Mouse (Mus musculus) layer of hippocampus, adult 8-10 months (tissue): ENCODE data around the gene Map4k2. TPM values are rescaled to one million over a fixed set of nuclear protein-coding genes. Genes with fewer than 3 reads are reported as not detected.
A peak's percentile ranks its signal among the peaks of the same experiment; 100 is the strongest.
"Not testable (repeated sequence)": the region's sequence is repeated elsewhere in the genome, so short reads cannot be mapped to it uniquely, and the experiment has no call there.

ENCODE experiments used
- DNase-seq, 2 experiments: peaks; one replicate each; pipeline ENCODE4 v3.0.0; 2022; ENCODE audit warnings: low spot score in 2 of 2
- total RNA-seq, 4 experiments: library from RNA; stranded (reverse); gene quantifications; 2 replicates each; pipeline ENCODE4 v1.2.4; 2022

Map4k2 gene
- total RNA-seq: 100 to 1,000 TPM in 2 of 4 experiments, 10 to 100 TPM in 2; 85.0 to 114 (median 103) TPM

GRCm38 (mm10) chr19:6340524-6341452 is at the start of gene Map4k2:
Map4k2 (plus strand) TSS chr19:6341135.
- DNase-seq: peak in 1 of 2 experiments; percentile 57

- no peak for DNase-seq
These were observed 48.7 kb upstream of the Map4k2 start for GRCm38 (mm10) chr19:6292262-6292661.

- DNase-seq: no peak
These were observed 46.6 kb upstream of the Map4k2 start for GRCm38 (mm10) chr19:6294301-6294700.

GRCm38 (mm10) chr19:6296551-6297210 is 44.3 kb upstream of the Map4k2 start:
- no peak for DNase-seq

GRCm38 (mm10) chr19:6297641-6298040 is 43.3 kb upstream of the Map4k2 start:
- no peak for DNase-seq

DNA sequence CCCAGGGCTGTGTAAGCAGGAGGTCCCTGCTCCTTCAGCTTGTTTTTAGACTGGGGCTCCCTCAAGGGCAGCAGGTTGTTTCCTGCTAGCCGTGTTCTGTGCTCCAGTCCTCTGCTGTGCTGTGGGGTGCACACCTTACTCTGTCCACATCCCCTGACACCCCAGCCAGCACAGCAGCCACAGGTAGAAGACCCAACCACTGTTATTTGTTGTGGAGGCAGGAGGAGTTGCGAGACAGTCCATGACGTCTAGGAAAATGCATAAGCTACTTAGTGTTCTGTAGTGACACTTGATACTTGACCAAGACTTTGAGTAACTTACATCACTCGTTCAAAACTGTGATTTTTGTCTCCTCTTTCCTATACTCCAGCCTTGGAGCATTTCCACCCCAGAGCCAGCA is 41.9 kb upstream of the Map4k2 start:
- no peak for DNase-seq

DNA sequence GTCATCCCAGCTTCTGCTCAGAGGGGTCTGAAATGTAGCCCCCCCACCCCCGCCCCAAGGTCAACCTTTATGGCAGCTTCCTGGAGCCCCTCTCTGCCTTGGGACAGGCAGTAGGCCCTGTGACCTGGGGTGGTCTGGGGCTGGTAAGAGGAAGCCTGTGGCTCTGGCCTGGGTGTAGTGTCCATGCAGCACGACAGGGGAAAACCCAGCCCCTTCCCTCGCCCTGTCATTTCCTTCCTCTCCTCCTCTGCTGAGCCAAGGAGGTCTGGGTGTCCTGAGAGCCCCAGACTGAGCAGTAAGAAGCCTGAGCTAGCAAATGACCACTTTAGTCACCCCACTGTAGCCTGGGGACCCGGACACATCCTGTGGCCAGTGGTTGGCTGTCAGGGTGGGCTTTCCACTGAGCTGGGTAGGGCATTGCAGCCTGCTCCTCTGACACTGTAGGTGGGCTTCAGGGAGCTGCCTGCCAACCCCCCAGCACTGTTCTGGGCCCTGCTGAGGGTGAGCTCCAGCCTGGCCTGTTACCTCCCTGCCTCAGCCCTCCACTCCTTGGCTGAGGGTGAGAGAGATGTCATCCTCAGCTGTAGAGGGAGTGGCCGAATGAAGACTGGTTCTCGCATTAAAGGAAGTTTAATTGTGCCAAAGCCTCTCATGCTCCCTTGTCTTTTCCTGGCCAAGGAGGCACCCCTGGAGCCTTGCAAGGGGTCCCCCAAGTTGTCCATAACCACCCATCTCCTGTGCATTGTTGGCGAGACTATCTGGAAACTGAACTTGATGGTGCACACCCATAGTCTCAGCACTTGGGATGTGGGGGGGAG is 41.3 kb upstream of the Map4k2 start:
- DNase-seq: no peak

GRCm38 (mm10) chr19:6300402-6300841 is 40.5 kb upstream of the Map4k2 start:
- no peak for DNase-seq

DNA sequence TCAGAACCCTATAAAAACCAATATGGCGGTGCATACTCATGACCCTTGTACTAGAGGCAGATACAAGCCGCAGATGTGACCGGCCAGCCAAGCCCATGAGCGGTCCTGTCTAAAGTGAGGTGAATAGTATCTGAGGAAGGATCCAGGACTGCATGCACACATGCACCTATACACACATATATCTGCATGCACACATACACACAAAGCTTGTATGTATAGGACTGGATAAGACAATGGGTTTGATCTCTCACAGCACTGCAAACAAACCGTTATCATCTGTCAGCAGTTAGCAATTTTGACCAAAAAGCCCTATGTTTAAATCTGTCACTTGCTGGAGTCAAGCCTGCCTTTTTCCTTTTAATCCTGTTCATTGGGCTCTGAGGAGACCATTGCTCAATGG is 38.8 kb upstream of the Map4k2 start:
- no peak for DNase-seq

- DNase-seq: peak; percentile 58 to 66
These were observed 38.4 kb upstream of the Map4k2 start for GRCm38 (mm10) chr19:6302522-6302921.

- DNase-seq: no peak
These were observed 37.1 kb upstream of the Map4k2 start for GRCm38 (mm10) chr19:6303831-6304230.

- peak; percentile 81 to 84 for DNase-seq
These were observed 36.0 kb upstream of the Map4k2 start for GRCm38 (mm10) chr19:6304787-6305516.

DNA sequence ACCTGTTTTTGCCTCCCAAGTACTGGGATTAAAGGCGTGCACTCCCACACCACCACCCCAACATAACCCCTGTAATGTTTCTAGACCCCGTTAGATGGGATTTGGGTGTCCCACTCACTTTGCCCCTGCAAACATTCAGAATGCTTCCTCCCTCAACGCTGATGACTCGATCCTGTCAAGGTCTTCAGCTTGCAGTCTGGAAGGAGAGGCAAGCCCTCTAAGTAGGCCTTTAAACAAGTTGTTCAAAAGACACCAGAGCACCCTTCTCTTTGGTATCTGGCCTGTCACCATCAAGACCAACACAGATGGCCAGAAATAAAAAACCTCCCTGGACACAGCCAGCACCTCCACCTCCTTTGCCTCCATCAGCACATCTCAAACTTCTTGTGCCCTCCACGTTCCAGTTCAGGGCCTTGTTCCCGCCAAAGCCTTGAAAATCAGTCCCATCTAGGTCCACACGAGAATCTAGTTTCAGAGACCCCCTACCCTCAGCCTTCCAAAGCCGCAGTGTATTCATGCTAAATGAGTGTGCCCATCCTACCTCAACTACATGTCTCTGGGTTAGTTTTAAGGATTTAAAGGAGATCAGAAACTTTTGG is 35.3 kb upstream of the Map4k2 start:
- DNase-seq: no peak

- no peak for DNase-seq
These were observed 34.8 kb upstream of the Map4k2 start, which contains the start of gene Cdc42bpg for GRCm38 (mm10) chr19:6306137-6306551. Cdc42bpg (plus strand) TSS chr19:6306456.

- no peak for DNase-seq
These were observed 34.3 kb upstream of the Map4k2 start for GRCm38 (mm10) chr19:6306586-6306985.

- DNase-seq: no peak
These were observed 33.0 kb upstream of the Map4k2 start for GRCm38 (mm10) chr19:6307733-6308531.

DNA sequence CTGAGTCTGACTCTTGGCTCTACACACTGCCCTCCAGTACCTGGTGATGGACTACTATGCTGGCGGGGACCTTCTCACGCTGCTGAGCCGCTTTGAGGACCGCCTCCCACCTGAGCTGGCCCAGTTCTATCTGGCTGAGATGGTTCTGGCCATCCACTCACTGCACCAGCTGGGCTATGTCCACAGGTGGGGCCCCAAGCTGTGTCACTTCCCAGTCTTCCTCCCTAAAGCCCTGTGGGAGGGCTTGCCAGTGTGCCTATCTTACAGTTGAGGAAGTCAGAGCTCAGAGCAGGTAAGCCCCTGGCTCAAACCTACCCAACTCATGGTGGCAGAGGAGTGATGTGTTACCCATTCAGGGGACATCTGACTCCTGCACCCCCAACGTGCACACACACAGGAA is 30.8 kb upstream of the Map4k2 start:
- no peak for DNase-seq

GRCm38 (mm10) chr19:6311783-6312182 is 29.2 kb upstream of the Map4k2 start:
- not testable (repeated sequence) for DNase-seq

- no peak for DNase-seq
These were observed 27.1 kb upstream of the Map4k2 start for GRCm38 (mm10) chr19:6313796-6314195.

- DNase-seq: no peak
These were observed 26.4 kb upstream of the Map4k2 start for GRCm38 (mm10) chr19:6314513-6314912.
